Mouse (Mus musculus): ENCODE data around the gene Olfr764-ps1. TPM values are rescaled to one million over a fixed set of nuclear protein-coding genes. Genes with fewer than 3 reads are reported as not detected.

Olfr764-ps1 gene
- polyA plus RNA-seq (2015; fragmentation: Nextera tagmentation; extraction: Ambion mirVana), result not detected in 2 replicates

GRCm38 (mm10) chr10:129039796-129040195, at the start of gene Olfr764-ps1:
Olfr764-ps1 (minus strand) TSS chr10:129039896.

GRCm38 (mm10) chr10:129082810-129083209, 43.1 kb upstream of the Olfr764-ps1 start, which contains the start of gene Olfr767:
Olfr767 (minus strand) TSS chr10:129082910.

GRCm38 (mm10) chr10:129068877-129069276, 29.2 kb upstream of the Olfr764-ps1 start, which contains the start of gene Olfr766-ps1:
Olfr766-ps1 (minus strand) TSS chr10:129068977.

GRCm38 (mm10) chr10:129049898-129050297, 10.2 kb upstream of the Olfr764-ps1 start, which contains the start of gene Olfr765:
Olfr765 (minus strand) TSS chr10:129049998.

GRCm38 (mm10) chr10:129010288-129010841, 29.3 kb downstream of the Olfr764-ps1 start, which contains the start of gene Olfr763:
Olfr763 (plus strand) TSS chr10:129010791.

GRCm38 (mm10) chr10:128989131-128989530, 50.6 kb downstream of the Olfr764-ps1 start, which contains the start of gene Olfr9:
Olfr9 (plus strand) TSS chr10:128989431.

Other genes starting within 250 kb of the Olfr764-ps1 start
- 3.0 and 8.9 TPM in 2 replicates for gene Mmp19, start 249.0 kb downstream of the Olfr764-ps1 start, polyA plus RNA-seq (2015; fragmentation: Nextera tagmentation; extraction: Ambion mirVana)
- 35.4 and 46.5 TPM in 2 replicates for gene Dnajc14, start 235.8 kb downstream of the Olfr764-ps1 start, polyA plus RNA-seq (2015; fragmentation: Nextera tagmentation; extraction: Ambion mirVana)
- 16.8 and 17.0 TPM in 2 replicates for gene Tmem198b, start 235.5 kb downstream of the Olfr764-ps1 start, polyA plus RNA-seq (2015; fragmentation: Nextera tagmentation; extraction: Ambion mirVana)
- gene Sarnp, start 222.6 kb downstream of the Olfr764-ps1 start, polyA plus RNA-seq (2015; fragmentation: Nextera tagmentation; extraction: Ambion mirVana), result 172 and 217 TPM in 2 replicates
- gene Ormdl2, start 218.3 kb downstream of the Olfr764-ps1 start, polyA plus RNA-seq (2015; fragmentation: Nextera tagmentation; extraction: Ambion mirVana), result 71.7 and 80.1 TPM in 2 replicates
- gene Gdf11, start 148.2 kb downstream of the Olfr764-ps1 start, polyA plus RNA-seq (2015; fragmentation: Nextera tagmentation; extraction: Ambion mirVana), result 3.1 and 4.0 TPM in 2 replicates
- 643 and 761 TPM in 2 replicates for gene Cd63, start 138.9 kb downstream of the Olfr764-ps1 start, polyA plus RNA-seq (2015; fragmentation: Nextera tagmentation; extraction: Ambion mirVana)
- 32.2 and 42.0 TPM in 2 replicates for gene Rdh5, start 117.0 kb downstream of the Olfr764-ps1 start, polyA plus RNA-seq (2015; fragmentation: Nextera tagmentation; extraction: Ambion mirVana)
- gene Bloc1s1, start 115.9 kb downstream of the Olfr764-ps1 start, polyA plus RNA-seq (2015; fragmentation: Nextera tagmentation; extraction: Ambion mirVana), result 320 and 467 TPM in 2 replicates
- gene Itga7, start 106.1 kb downstream of the Olfr764-ps1 start, polyA plus RNA-seq (2015; fragmentation: Nextera tagmentation; extraction: Ambion mirVana), result 6.0 and 11.5 TPM in 2 replicates
- gene Mettl7b, start 78.9 kb downstream of the Olfr764-ps1 start, polyA plus RNA-seq (2015; fragmentation: Nextera tagmentation; extraction: Ambion mirVana), result 1.1 and 2.5 TPM in 2 replicates
- not detected in 2 replicates for gene Olfr9, start 50.5 kb downstream of the Olfr764-ps1 start, polyA plus RNA-seq (2015; fragmentation: Nextera tagmentation; extraction: Ambion mirVana)
- gene Olfr763, start 29.1 kb downstream of the Olfr764-ps1 start, polyA plus RNA-seq (2015; fragmentation: Nextera tagmentation; extraction: Ambion mirVana), result not detected in 2 replicates
- gene Olfr765, start 10.1 kb upstream of the Olfr764-ps1 start, polyA plus RNA-seq (2015; fragmentation: Nextera tagmentation; extraction: Ambion mirVana), result not detected in 2 replicates
- gene Olfr766-ps1, start 29.1 kb upstream of the Olfr764-ps1 start, polyA plus RNA-seq (2015; fragmentation: Nextera tagmentation; extraction: Ambion mirVana), result not detected in 2 replicates
- not detected in 2 replicates for gene Olfr767, start 43.0 kb upstream of the Olfr764-ps1 start, polyA plus RNA-seq (2015; fragmentation: Nextera tagmentation; extraction: Ambion mirVana)
- gene Olfr768, start 59.5 kb upstream of the Olfr764-ps1 start, polyA plus RNA-seq (2015; fragmentation: Nextera tagmentation; extraction: Ambion mirVana), result not detected in 2 replicates
- gene Olfr769, start 78.0 kb upstream of the Olfr764-ps1 start, polyA plus RNA-seq (2015; fragmentation: Nextera tagmentation; extraction: Ambion mirVana), result not detected in 2 replicates
- not detected in 2 replicates for gene Olfr770, start 99.1 kb upstream of the Olfr764-ps1 start, polyA plus RNA-seq (2015; fragmentation: Nextera tagmentation; extraction: Ambion mirVana)
- gene Olfr771, start 124.9 kb upstream of the Olfr764-ps1 start, polyA plus RNA-seq (2015; fragmentation: Nextera tagmentation; extraction: Ambion mirVana), result not detected in 2 replicates
- gene Olfr772, start 138.0 kb upstream of the Olfr764-ps1 start, polyA plus RNA-seq (2015; fragmentation: Nextera tagmentation; extraction: Ambion mirVana), result not detected in 2 replicates
- not detected in 2 replicates for gene Olfr773, start 147.5 kb upstream of the Olfr764-ps1 start, polyA plus RNA-seq (2015; fragmentation: Nextera tagmentation; extraction: Ambion mirVana)
- not detected in 2 replicates for gene Olfr774, start 196.3 kb upstream of the Olfr764-ps1 start, polyA plus RNA-seq (2015; fragmentation: Nextera tagmentation; extraction: Ambion mirVana)
- not detected in 2 replicates for gene Olfr775, start 208.5 kb upstream of the Olfr764-ps1 start, polyA plus RNA-seq (2015; fragmentation: Nextera tagmentation; extraction: Ambion mirVana)
- gene Olfr776, start 219.2 kb upstream of the Olfr764-ps1 start, polyA plus RNA-seq (2015; fragmentation: Nextera tagmentation; extraction: Ambion mirVana), result not detected in 2 replicates
- gene Olfr777, start 231.6 kb upstream of the Olfr764-ps1 start, polyA plus RNA-seq (2015; fragmentation: Nextera tagmentation; extraction: Ambion mirVana), result not detected in 2 replicates

Data from adrenal gland, postnatal 0 days (tissue).